Mouse (Mus musculus) forebrain, embryonic 16.5 days (tissue): ENCODE data around the gene Pml. TPM values are rescaled to one million over a fixed set of nuclear protein-coding genes. Genes with fewer than 3 reads are reported as not detected.

Experiments
- ATAC-seq: fragments of 200-750 bp; cut with Nextera tagmentation; 2 replicates; pipeline ENCODE4 v1.8.0; 2017; ENCODE audit warnings: mild to moderate bottlenecking, moderate library complexity
- H3K27ac ChIP-seq: fragments of 300-500 bp; sonication (generic); 2 replicates; pipeline ENCODE4 v1.5.1; 2014; ENCODE audit warnings: low read length, control low read depth
- H3K27me3 ChIP-seq: fragments of 300-500 bp; sonication (generic); replicated peaks from 2 replicates; pipeline ENCODE4 v1.6.1; 2014; ENCODE audit warnings: low read length; ENCODE audit not compliant: control insufficient read depth, insufficient read depth
- H3K36me3 ChIP-seq: fragments of 300-500 bp; sonication (generic); 2 replicates; pipeline ENCODE4 v1.6.1; 2014; ENCODE audit not compliant: control insufficient read depth, insufficient read depth
- H3K4me1 ChIP-seq: fragments of 300-500 bp; sonication (generic); replicated peaks from 2 replicates; pipeline ENCODE4 v1.6.1; 2014; ENCODE audit warnings: low read length; ENCODE audit not compliant: control insufficient read depth, insufficient read depth
- H3K4me2 ChIP-seq: fragments of 300-500 bp; sonication (generic); 2 replicates; pipeline ENCODE4 v1.6.1; 2014; ENCODE audit warnings: mild to moderate bottlenecking, low read length, control low read depth
- H3K4me3 ChIP-seq: fragments of 300-500 bp; sonication (generic); replicated peaks from 2 replicates; pipeline ENCODE4 v1.5.1; 2014; ENCODE audit warnings: mild to moderate bottlenecking, low read length, control low read depth
- H3K9ac ChIP-seq: fragments of 300-500 bp; sonication (generic); replicated peaks from 2 replicates; pipeline ENCODE4 v1.6.1; 2014; ENCODE audit warnings: low read depth, low read length, control low read depth
- H3K9me3 ChIP-seq: fragments of 300-500 bp; sonication (generic); 2 replicates; pipeline ENCODE4 v1.6.1; 2016; ENCODE audit warnings: low read length; ENCODE audit not compliant: control insufficient read depth
- WGBS: fragments of 180-500 bp; shearing (Covaris S2); extraction: QIAGEN DNeasy Blood & Tissue Kit; methylation state at CpG from one replicate; pipeline ENCODE4 v1.1.7; 2014; 5-methylcytosine and 5-hydroxymethylcytosine counted together
- polyA plus RNA-seq: library from polyadenylated mRNA; unstranded; fragments of >200 nt; fragmentation: Nextera tagmentation; extraction: Ambion mirVana; gene quantifications from 2 replicates; pipeline ENCODE4 v1.2.1, GENCODE M21; 2015

Pml gene
- polyA plus RNA-seq, 1 experiment from 2014 or later, result 7.4 TPM

DNA sequence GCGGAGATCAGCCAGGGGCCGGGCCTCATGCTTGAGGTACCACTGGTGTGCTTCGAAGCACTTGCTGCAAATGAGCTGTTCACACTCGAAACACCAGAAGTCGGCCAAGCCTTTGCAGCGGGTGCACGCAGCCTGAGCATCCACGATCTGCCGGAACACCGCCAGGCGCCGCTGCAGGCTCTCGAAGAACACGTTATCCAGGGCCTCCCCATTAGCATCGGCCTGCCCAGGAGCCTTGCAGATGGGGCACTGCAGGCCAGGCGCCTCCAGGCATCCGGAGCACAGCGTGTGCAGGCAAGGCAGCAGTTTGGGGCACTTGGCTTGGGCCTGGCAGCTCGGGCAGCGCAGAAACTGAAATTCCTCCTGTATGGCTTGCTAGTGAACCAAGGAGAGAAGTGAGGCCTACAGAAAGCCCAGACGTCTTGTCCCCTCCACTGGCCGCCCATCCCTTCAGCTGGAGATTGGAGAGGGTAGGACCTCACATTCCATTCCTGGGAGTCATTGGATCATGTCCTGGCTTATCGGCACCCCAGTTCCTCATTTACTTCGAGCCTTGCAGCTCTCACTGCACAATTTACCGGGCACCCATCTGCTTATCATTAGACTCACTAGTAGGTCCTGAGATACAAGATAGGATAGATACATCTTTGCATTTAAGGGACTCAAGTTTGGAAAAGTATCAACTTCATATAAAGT is 2.4 kb downstream of the Pml start:
- Histone ChIP-seq H3K9me3 (no peaks in the 10 kb centered on the region), H3K27ac (no peak overlapping the region), H3K4me1 (peaks cover 27% of the 10 kb centered on the region), H3K4me2 (peak overlapping the region; percentile 47), H3K4me3 (peak overlapping the region; percentile 20), H3K36me3 (no peaks in the 10 kb centered on the region), H3K27me3 (no peaks in the 10 kb centered on the region), H3K9ac (peak overlapping the region; percentile 60)
- 15% methylated on average over 25 of the region's 25 CpGs for WGBS
- peak; percentile 89 for ATAC-seq

DNA sequence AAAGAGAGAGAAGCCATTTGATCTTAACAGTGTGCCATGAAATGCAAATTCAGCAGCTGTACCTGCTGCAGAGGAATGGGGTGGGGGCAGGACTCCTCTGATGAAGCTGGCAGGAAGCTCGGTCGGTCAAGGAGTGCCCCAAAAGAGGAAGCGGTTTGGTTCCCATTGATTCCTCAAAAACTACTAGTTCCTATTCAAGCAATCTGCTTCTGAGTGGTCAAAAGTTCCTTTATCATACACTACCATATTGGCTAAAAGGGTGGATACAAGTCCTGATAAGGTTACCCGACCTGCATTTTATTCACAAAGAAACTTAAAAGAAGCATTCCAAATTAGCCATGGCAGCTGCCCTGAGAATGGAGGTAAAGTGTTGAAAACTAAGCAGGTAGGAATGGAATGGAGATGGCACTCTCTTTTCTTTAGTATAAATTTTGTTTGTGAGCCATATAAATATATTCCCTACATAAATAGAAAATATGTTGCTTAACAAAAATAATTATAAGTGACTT is 3.4 kb downstream of the Pml start:
- Histone ChIP-seq H3K4me2 (no peak overlapping the region), H3K9ac (no peak overlapping the region), H3K27ac (no peak overlapping the region), H3K4me1 (peaks cover 34% of the 10 kb centered on the region), H3K36me3 (no peaks in the 10 kb centered on the region), H3K9me3 (no peaks in the 10 kb centered on the region), H3K4me3 (no peak overlapping the region), H3K27me3 (no peaks in the 10 kb centered on the region)
- no peak for ATAC-seq
- whole genome bisulfite sequencing, result 77% methylated on average over 4 of the region's 4 CpGs

DNA sequence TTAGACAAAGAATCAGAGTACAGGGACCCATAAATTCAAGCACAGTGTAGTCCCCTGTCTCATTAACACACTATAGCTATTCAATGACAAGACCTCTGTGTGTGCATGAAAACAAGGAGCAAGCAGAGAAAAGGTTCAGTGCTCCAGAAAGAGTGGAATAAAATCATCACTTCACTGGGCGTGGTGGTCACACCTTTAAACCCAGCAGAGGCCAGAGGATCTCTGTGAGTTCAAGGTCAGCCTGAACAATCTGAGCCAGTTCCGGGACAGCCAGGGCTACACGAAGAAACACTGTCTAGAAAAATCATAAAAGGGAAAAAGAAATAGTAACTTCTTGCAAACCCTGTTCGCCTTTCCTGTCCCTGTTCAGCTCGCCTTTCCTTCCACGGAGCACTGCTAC is 5.9 kb downstream of the Pml start:
- Histone ChIP-seq H3K4me2 (no peak overlapping the region), H3K9me3 (no peaks in the 10 kb centered on the region), H3K36me3 (no peaks in the 10 kb centered on the region), H3K4me1 (peaks cover 22% of the 10 kb centered on the region), H3K27me3 (no peaks in the 10 kb centered on the region), H3K9ac (no peak overlapping the region), H3K4me3 (no peak overlapping the region), H3K27ac (no peak overlapping the region)
- no peak for ATAC-seq
- 91% methylated on average over 6 of the region's 6 CpGs for WGBS

DNA sequence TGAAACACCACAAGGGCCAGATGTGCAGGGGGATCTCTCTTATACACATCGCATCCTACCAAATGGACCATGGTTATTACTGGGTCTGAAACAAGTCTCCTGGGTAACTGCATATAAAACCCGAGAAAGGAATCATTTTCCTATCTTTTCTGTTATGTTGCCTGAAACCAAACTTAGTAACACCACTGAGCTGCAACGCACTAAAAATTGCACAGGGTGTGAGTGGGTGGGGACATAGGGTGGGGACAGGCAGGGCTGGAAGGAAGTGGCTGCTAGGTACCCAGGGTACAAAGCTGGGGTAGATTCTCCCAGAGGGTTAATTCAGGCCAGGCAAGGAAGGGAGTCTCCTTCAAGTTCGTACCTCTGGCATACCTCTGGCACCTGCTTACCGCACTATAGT is 6.9 kb downstream of the Pml start:
- WGBS, result 89% methylated on average over 5 of the region's 5 CpGs
- ATAC-seq, result no peak
- H3K9me3 ChIP-seq, result no peaks in the 10 kb centered on the region

DNA sequence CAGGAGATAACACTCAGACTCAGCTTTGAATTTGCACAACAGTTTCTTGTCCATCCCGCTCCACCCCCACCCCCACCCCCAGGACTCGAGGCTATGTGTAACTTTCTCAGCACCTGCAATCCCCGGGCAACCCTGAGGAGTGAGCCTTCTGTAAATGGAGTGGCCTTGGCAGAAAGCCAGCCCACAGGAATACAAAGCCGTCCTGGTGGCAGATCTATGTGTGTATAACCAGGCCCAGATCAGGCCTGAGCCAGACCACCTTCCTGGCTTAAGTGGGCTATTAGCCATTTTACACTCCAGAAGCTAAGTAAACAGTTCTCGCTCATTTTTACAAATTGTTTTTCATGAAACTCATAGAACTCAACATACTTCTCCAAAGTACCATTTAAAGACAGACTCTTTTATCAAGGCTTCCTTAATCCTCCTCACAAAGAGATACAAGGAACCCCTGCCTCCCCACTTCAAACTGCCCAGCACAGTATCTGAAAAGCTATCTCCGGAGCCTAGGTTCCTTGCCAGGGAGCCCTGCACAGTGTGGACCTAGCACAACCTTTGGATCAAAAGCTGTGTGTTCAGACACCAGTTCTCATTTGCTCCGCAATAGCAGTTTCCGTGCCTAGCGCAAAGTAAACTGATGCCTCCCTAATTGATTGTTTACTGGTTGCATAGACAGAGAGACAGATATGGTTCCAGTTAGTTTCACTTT is 7.7 kb downstream of the Pml start:
- Histone ChIP-seq H3K27me3 (no peaks in the 10 kb centered on the region), H3K27ac (no peak overlapping the region), H3K9ac (no peak overlapping the region), H3K36me3 (no peaks in the 10 kb centered on the region), H3K4me3 (no peak overlapping the region), H3K9me3 (no peaks in the 10 kb centered on the region), H3K4me2 (no peak overlapping the region), H3K4me1 (peaks cover 12% of the 10 kb centered on the region)
- WGBS, result 30% methylated on average over 9 of the region's 9 CpGs
- peak; percentile 61; the same call in 1 of the 2 replicates for ATAC-seq

More for the DNA sequence above, 6.9 kb downstream of the Pml start:
- Histone ChIP-seq H3K4me3 (no peak overlapping the region), H3K27me3 (no peaks in the 10 kb centered on the region), H3K4me1 (peaks cover 17% of the 10 kb centered on the region), H3K4me2 (no peak overlapping the region), H3K27ac (no peak overlapping the region), H3K9ac (no peak overlapping the region), H3K36me3 (no peaks in the 10 kb centered on the region)

DNA sequence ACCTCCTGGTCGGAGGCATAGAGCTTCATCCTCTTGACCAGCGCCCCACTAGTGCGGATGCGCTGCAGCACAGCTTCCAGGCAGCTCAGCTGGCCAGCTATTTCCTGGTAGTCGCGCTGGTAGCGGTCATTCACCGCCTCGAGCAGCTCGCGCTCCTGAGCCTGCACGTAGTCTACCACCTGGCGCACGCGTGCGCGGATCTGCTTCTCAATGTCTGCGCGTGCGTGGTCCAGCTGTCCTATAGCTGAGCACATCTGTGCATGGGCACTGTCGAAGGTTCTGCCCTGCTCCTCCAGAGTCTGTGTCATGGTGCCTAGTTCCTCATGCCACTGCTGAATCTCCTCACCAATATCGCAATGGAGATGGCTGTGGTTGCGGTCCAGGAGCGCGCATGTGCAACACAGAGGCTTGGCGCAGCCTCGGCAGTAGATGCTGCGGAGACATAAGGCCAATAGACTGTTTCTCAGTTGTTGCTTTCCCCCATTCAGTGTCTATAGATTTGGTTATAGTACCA is 15.0 kb downstream of the Pml start:
- Histone ChIP-seq H3K4me3 (no peak overlapping the region), H3K9me3 (no peaks in the 10 kb centered on the region), H3K27ac (no peak overlapping the region), H3K4me1 (no peaks in the 10 kb centered on the region), H3K27me3 (no peaks in the 10 kb centered on the region), H3K4me2 (no peak overlapping the region), H3K36me3 (no peaks in the 10 kb centered on the region), H3K9ac (no peak overlapping the region)
- WGBS, result 98% methylated on average over 28 of the region's 28 CpGs
- ATAC-seq, result no peak

DNA sequence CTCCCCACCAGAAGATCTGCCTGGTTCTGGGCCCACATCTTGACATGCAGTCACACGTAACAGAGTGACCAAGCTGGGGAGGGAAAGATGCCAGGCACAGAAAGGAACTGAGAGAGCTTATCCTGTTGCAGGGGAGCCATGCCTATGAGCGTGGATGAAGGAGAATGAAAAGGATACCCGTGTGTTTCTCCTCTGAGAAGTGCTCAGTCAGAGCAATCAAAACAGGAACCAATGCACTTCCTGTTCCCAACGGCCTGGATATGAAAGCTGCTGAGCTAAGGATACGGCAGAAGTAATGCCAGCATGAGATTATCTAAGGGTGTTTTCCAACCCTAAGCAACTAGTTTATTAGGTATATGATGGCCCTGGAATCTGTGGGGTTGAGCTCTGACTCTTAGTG is 17.2 kb downstream of the Pml start:
- 88% methylated on average over 5 of the region's 5 CpGs for WGBS
- no peaks in the 10 kb centered on the region for H3K4me1 ChIP-seq
- no peak overlapping the region for H3K27ac ChIP-seq
- H3K9ac ChIP-seq, result no peak overlapping the region
- no peak overlapping the region for H3K4me3 ChIP-seq
- ATAC-seq, result no peak
- no peaks in the 10 kb centered on the region for H3K36me3 ChIP-seq
- H3K9me3 ChIP-seq, result no peaks in the 10 kb centered on the region
- no peak overlapping the region for H3K4me2 ChIP-seq
- H3K27me3 ChIP-seq, result no peaks in the 10 kb centered on the region

DNA sequence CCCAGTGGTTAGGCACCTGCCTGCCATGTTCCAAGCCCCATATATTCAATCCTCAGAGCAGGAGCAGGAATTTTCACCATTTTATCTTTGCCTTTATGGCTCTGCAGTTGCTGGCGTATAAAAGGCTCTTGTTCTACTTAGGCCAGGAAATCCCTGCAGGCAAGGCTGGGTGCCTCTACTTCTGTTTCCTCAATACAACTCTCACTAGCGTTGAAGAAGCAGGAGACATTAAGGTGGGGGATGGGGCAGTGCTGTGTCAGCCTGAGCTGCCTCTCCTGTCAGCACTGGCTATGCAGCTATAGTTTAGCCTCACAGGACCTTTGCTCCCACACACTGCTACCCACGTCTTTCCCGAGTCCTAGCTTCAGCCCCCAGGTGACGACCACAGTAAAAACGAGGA is 17.8 kb downstream of the Pml start:
- no peak overlapping the region for H3K4me3 ChIP-seq
- no peak for ATAC-seq
- no peaks in the 10 kb centered on the region for H3K27me3 ChIP-seq
- no peaks in the 10 kb centered on the region for H3K9me3 ChIP-seq
- H3K36me3 ChIP-seq, result no peaks in the 10 kb centered on the region
- no peak overlapping the region for H3K9ac ChIP-seq
- H3K4me2 ChIP-seq, result no peak overlapping the region
- H3K4me1 ChIP-seq, result no peaks in the 10 kb centered on the region
- no peak overlapping the region for H3K27ac ChIP-seq
- 81% methylated on average over 6 of the region's 6 CpGs for WGBS

DNA sequence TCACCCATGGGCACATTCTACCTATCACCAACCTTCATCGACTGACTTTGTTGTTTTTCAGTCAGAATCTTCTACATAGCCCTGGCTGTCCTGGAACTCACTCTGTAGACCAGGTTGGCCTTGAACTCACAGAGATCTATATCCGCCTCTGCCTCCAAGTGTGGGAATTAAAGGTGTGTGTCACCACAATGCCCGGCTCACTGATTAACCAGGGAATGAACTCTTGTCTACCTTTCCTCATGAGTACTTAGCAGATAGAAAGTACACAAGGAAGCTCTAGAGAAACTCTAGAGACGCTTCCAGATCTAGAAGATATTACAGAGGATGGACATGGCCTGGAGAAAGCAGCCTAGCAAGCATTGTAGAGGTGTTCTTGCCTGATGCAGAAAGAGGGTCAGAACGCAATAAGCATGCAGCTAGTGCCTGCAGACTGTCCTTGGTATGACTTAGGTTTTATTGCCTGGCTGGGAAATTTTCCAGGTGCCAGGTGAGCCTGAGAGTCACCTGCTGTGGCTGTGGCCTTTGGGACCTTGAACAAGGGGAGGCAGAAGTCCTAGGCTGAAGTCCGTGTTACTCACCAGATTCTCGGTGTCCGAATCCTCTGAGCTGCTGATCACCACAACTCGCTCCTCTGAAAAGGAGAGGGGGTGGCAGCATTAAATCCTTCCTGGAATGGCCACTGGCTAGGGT is 20.7 kb downstream of the Pml start:
- ATAC-seq, result no peak
- no peaks in the 10 kb centered on the region for H3K4me1 ChIP-seq
- H3K4me3 ChIP-seq, result no peak overlapping the region
- H3K9me3 ChIP-seq, result no peaks in the 10 kb centered on the region
- H3K27ac ChIP-seq, result no peak overlapping the region
- H3K9ac ChIP-seq, result no peak overlapping the region
- WGBS, result 93% methylated on average over 9 of the region's 9 CpGs
- no peaks in the 10 kb centered on the region for H3K27me3 ChIP-seq
- no peaks in the 10 kb centered on the region for H3K36me3 ChIP-seq
- no peak overlapping the region for H3K4me2 ChIP-seq
